Mouse (Mus musculus): ENCODE results near the gene Chn2.

DNA sequence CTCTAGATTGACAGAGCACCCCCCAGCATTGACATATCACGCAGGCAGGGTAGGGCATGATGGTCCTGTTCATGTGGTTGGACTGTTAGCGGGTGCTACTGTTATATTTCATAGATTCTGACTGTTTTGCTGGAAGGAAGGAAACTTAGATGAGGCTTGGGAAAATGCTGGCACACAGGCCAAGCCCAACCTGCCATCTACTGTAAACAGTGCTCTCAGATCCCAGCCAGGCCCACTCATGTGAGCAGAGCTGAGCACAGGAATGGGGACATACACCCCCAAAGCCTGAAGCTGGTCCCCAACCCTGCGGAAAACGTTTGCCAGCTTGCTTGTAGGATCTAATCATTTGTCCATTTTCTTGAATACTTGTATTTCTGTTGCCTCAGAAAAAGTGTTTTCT lies 32.1 kb downstream of the Chn2 start:
- TF ChIP-seq CHD1 (IDR thresholded peaks at IDR 0.05; ENCODE audit: low read depth, low read length) (no peak), CTCF (IDR thresholded peaks at IDR 0.05 in 2 of 3, conservative IDR thresholded peaks at IDR 0.05 in 1 of 3; ENCODE audit: control insufficient read depth in 1 of 3, insufficient read depth in 1 of 3, low read depth in 2 of 3, low read length in 3 of 3, poor library complexity in 1 of 3, severe bottlenecking in 1 of 3) (no peak), ZMIZ1 (IDR thresholded peaks at IDR 0.05; ENCODE audit: low read depth, low read length) (no peak), POLR2AphosphoS2 (IDR thresholded peaks at IDR 0.05; ENCODE audit: low read length) (no peak), SIN3A (IDR thresholded peaks at IDR 0.05; ENCODE audit: low read length) (no peak), ZKSCAN1 (IDR thresholded peaks at IDR 0.05; ENCODE audit: low read depth, low read length) (no peak), JUND (IDR thresholded peaks at IDR 0.05; ENCODE audit: low read depth, low read length) (no peak), POLR2A (IDR thresholded peaks at IDR 0.05; ENCODE audit: control insufficient read depth in 1 of 2, insufficient read depth in 1 of 2, low read depth in 1 of 2, low read length in 2 of 2, poor library complexity in 1 of 2) (no peak), USF1 (IDR thresholded peaks at IDR 0.05; ENCODE audit: low read depth, low read length) (no peak), MAFK (IDR thresholded peaks at IDR 0.05; ENCODE audit: borderline replicate concordance, low read depth, low read length) (no peak), GATA1 (IDR thresholded peaks at IDR 0.05; ENCODE audit: low read depth, low read length) (no peak), MAX (IDR thresholded peaks at IDR 0.05; ENCODE audit: low read length) (no peak)
